In the genomic region with DNA sequence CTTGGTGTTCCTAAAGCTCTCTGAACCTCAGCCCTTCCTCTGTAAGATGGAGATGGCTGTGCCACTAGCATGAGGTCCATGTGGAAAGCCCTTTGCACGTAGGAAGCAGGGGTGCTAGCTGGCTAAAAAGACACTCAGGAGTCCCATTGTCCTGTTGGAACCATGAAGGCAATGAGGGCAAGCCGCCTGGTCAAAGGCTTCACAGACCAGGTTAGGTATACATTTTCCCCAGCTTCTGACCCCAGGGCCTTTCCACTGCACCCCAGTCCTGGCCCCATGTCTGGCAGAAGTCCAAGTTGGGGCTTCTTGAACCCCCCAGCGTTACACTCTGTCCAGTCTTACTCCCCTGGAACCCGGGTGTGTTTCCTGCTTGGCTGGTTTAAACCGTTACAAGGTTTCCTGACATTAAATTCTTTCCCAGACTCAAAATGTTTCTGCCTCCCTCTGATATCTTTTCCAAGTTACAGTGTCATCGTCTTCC, we compare ENCODE assay signal across 10 mouse cellular contexts. TPM values are rescaled to one million over a fixed set of nuclear protein-coding genes. Genes with fewer than 3 reads are reported as not detected.
DNase-seq lines count a peak whose midpoint lies in the region; ATAC-seq and TF ChIP-seq lines count a peak whose summit lies in the region.
"Had no signal": no experiment of that assay in that cellular context is flagged by ENCODE, and none has a peak within 500 bp of the region (broad histone marks: within the 10 kb centered on the region; RNA-seq: fewer than 3 reads in every experiment).

No protein-coding gene starts in this region.

- no peak for TF ChIP-seq CTCF in heart, adult 2 months (IDR thresholded peaks at IDR 0.05)
- no peak for TF ChIP-seq CTCF in ES-Bruce4 (IDR thresholded peaks at IDR 0.05; ENCODE audit: low read depth, low read length)

- peaks cover 17% of the 10 kb centered on the region for H3K4me1 ChIP-seq in heart, adult 2 months (ENCODE audit: control insufficient read depth, insufficient read depth, low read length)
- peaks cover 8% of the 10 kb centered on the region for H3K4me1 ChIP-seq in ES-Bruce4 (ENCODE audit: control insufficient read depth, insufficient read depth, low read length)
- peaks cover 26% of the 10 kb centered on the region for H3K4me1 ChIP-seq in forebrain, embryonic 11.5 days (replicated peaks; ENCODE audit: control insufficient read depth, insufficient read depth, low read length)
- peaks cover 45% of the 10 kb centered on the region for H3K4me1 ChIP-seq in limb, embryonic 15.5 days
- H3K4me1 ChIP-seq in liver, embryonic 11.5 days (replicated peaks; ENCODE audit: control insufficient read depth, insufficient read depth, low read length): peaks cover 15% of the 10 kb centered on the region

- no peak for TF ChIP-seq EP300 in heart, adult 2 months (IDR thresholded peaks at IDR 0.05; ENCODE audit: insufficient read depth, low read depth, low read length)
- no peak for TF ChIP-seq EP300 in ES-Bruce4 (IDR thresholded peaks at IDR 0.05; ENCODE audit: insufficient read depth, low read depth, low read length)

- no peak overlapping the region for H3K4me3 ChIP-seq in heart, adult 2 months
- H3K4me3 ChIP-seq in ES-Bruce4 (ENCODE audit: low read depth, low read length): 0 out of 2 replicates have a peak overlapping the region, but pooled peaks have one; percentile 14
- H3K4me3 ChIP-seq in forebrain, embryonic 11.5 days (ENCODE audit: low read depth, low read length): peak overlapping the region; percentile 66; the same call in 1 of the 2 replicates
- no peak overlapping the region for H3K4me3 ChIP-seq in limb, embryonic 15.5 days
- no peak overlapping the region for H3K4me3 ChIP-seq in liver, embryonic 11.5 days (ENCODE audit: low read depth, low read length)

- H3K36me3 ChIP-seq in heart, adult 2 months (ENCODE audit: control insufficient read depth, insufficient read depth, low read length): no peaks in the 10 kb centered on the region
- no peaks in the 10 kb centered on the region for H3K36me3 ChIP-seq in ES-Bruce4 (ENCODE audit: control insufficient read depth, insufficient read depth, low read length, poor library complexity, severe bottlenecking)
- no peaks in the 10 kb centered on the region for H3K36me3 ChIP-seq in forebrain, embryonic 11.5 days (ENCODE audit: control insufficient read depth, insufficient read depth, low read length)
- no peaks in the 10 kb centered on the region for H3K36me3 ChIP-seq in limb, embryonic 15.5 days
- no peaks in the 10 kb centered on the region for H3K36me3 ChIP-seq in liver, embryonic 11.5 days (ENCODE audit: control insufficient read depth, insufficient read depth, low read length)
- H3K36me3 ChIP-seq: heart, embryonic 15.5 days had no signal

- TF ChIP-seq POLR2A in heart, adult 2 months (IDR thresholded peaks at IDR 0.05; ENCODE audit: insufficient read depth, low read depth, low read length): no peak
- TF ChIP-seq POLR2A in ES-Bruce4 (IDR thresholded peaks at IDR 0.05; ENCODE audit: insufficient read depth, low read length): no peak

- no peak overlapping the region for H3K9ac ChIP-seq in heart, adult 2 months (ENCODE audit: low read depth, low read length)
- H3K9ac ChIP-seq in ES-Bruce4 (ENCODE audit: low read depth, poor library complexity, severe bottlenecking): no peak overlapping the region
- H3K9ac ChIP-seq in forebrain, embryonic 11.5 days (ENCODE audit: low read length): no peak overlapping the region
- no peak overlapping the region for H3K9ac ChIP-seq in limb, embryonic 15.5 days
- no peak overlapping the region for H3K9ac ChIP-seq in liver, embryonic 11.5 days (ENCODE audit: low read depth, low read length)

- DNase-seq in heart, adult 2 months: no peak
- no peak for DNase-seq in heart, postnatal 36 days
- DNase-seq in forebrain, embryonic 11.5 days (ENCODE audit: low spot score): no peak
- no peak for DNase-seq in liver, embryonic 11.5 days (ENCODE audit: low spot score)
- no peak for DNase-seq in embryo, embryonic 11 days
- no peak for DNase-seq in left cerebral cortex, adult 18-20 months (ENCODE audit: low spot score in 2 of 2)
- DNase-seq: kidney, postnatal 36 days had no signal

- H3K4me2 ChIP-seq in forebrain, embryonic 11.5 days (ENCODE audit: low read depth, low read length, severe bottlenecking): peak overlapping the region; percentile 88; the same call in 1 of the 2 replicates
- H3K4me2 ChIP-seq in limb, embryonic 15.5 days: no peak overlapping the region
- H3K4me2 ChIP-seq in liver, embryonic 11.5 days: no peak overlapping the region

- H3K27ac ChIP-seq in heart, adult 2 months: peak overlapping the region; percentile 48
- H3K27ac ChIP-seq in ES-Bruce4 (ENCODE audit: insufficient read depth, low read length): peak overlapping the region; percentile 64
- peak overlapping the region; percentile 72; the same call in 1 of the 2 replicates for H3K27ac ChIP-seq in forebrain, embryonic 11.5 days (ENCODE audit: low read depth, low read length)
- 0 out of 2 replicates have a peak overlapping the region, but pooled peaks have one; percentile 40 for H3K27ac ChIP-seq in limb, embryonic 15.5 days
- no peak overlapping the region for H3K27ac ChIP-seq in liver, embryonic 11.5 days (ENCODE audit: low read depth, low read length)
- H3K27ac ChIP-seq: heart, embryonic 15.5 days had no signal

- H3K27me3 ChIP-seq in heart, adult 2 months (ENCODE audit: control insufficient read depth, insufficient read depth, low read length): no peaks in the 10 kb centered on the region
- peaks cover 8% of the 10 kb centered on the region for H3K27me3 ChIP-seq in ES-Bruce4 (ENCODE audit: control insufficient read depth, insufficient read depth, low read length, poor library complexity, severe bottlenecking)
- no peaks in the 10 kb centered on the region for H3K27me3 ChIP-seq in forebrain, embryonic 11.5 days (ENCODE audit: control insufficient read depth, insufficient read depth, low read length)
- peaks cover 10% of the 10 kb centered on the region; the same call in 1 of the 2 replicates for H3K27me3 ChIP-seq in limb, embryonic 15.5 days
- H3K27me3 ChIP-seq in liver, embryonic 11.5 days (replicated peaks; ENCODE audit: control insufficient read depth, insufficient read depth, low read length): peaks cover 35% of the 10 kb centered on the region
- H3K27me3 ChIP-seq: heart, embryonic 15.5 days had no signal

- no peaks in the 10 kb centered on the region for H3K79me2 ChIP-seq in heart, adult 2 months (replicated peaks; ENCODE audit: control insufficient read depth, insufficient read depth, low read length)

- no peak for ATAC-seq in forebrain, embryonic 11.5 days (replicated peaks; ENCODE audit: low FRiP score)
- ATAC-seq in limb, embryonic 15.5 days (ENCODE audit: insufficient number of reproducible peaks, low FRiP score, low TSS enrichment, low read depth): no peak
- ATAC-seq in liver, embryonic 11.5 days (replicated peaks; ENCODE audit: low FRiP score): no peak

- intact Hi-C loops in heart, adult 2 months (cut with DNase I): no loop called here
- intact Hi-C loops in heart, postnatal 36 days (cut with DNase I): no loop called here

- 47% methylated on average over 6 of the region's 6 CpGs for WGBS in heart, adult 2 months
- WGBS in forebrain, embryonic 11.5 days: 31% methylated on average over 6 of the region's 6 CpGs
- WGBS in limb, embryonic 15.5 days: 33% methylated on average over 6 of the region's 6 CpGs
- 47% methylated on average over 6 of the region's 6 CpGs for WGBS in liver, embryonic 11.5 days

- H3K9me3 ChIP-seq in ES-Bruce4 (replicated peaks; ENCODE audit: control insufficient read depth, insufficient read depth, low read length, poor library complexity, severe bottlenecking): no peaks in the 10 kb centered on the region
- no peaks in the 10 kb centered on the region for H3K9me3 ChIP-seq in forebrain, embryonic 11.5 days (ENCODE audit: control insufficient read depth, low read length)
- no peaks in the 10 kb centered on the region for H3K9me3 ChIP-seq in limb, embryonic 15.5 days
- H3K9me3 ChIP-seq in liver, embryonic 11.5 days (ENCODE audit: control insufficient read depth, low read length): no peaks in the 10 kb centered on the region
- H3K9me3 ChIP-seq: heart, embryonic 15.5 days had no signal

RNA-seq across cellular contexts. Expression of gene Gprc5b, which starts 2.9 kb away (rescaled TPM):
- 10 to 100 TPM; 11.3 to 11.6 TPM for total RNA-seq in heart, adult 2 months (2021)
- polyA plus RNA-seq in heart, adult 2 months (2012; rRNA removed): 20.4 and 24.0 TPM in 2 replicates
- total RNA-seq in heart, postnatal 36 days (2021): 10 to 100 TPM; 14.7 to 15.6 TPM
- polyA plus RNA-seq in ES-Bruce4 (2011; ENCODE audit: insufficient read depth, insufficient read length, low read depth, missing spikeins): 14.6 and 15.7 TPM in 2 replicates
- polyA plus RNA-seq in forebrain, embryonic 11.5 days (2014; fragmentation: Nextera tagmentation; extraction: Ambion mirVana): 18.1 and 19.8 TPM in 2 replicates
- 7.4 and 7.7 TPM in 2 replicates for polyA plus RNA-seq in limb, embryonic 15.5 days (2015; fragmentation: Nextera tagmentation; extraction: Ambion mirVana)
- polyA plus RNA-seq in liver, embryonic 11.5 days (2014; fragmentation: Nextera tagmentation; extraction: Ambion mirVana): 1.7 and 2.0 TPM in 2 replicates
- 100 to 1,000 TPM in 1 of 2 experiments, 10 to 100 TPM in 1; 94.0 to 110 TPM for total RNA-seq in left cerebral cortex, adult 18-20 months (2021)

Comparison
In these comparisons a context has a peak if more than half of its experiments do, and no peak if none do; other contexts are left out.
1. H3K4me3 ChIP-seq: peak in ES-Bruce4 (single experiment) and forebrain, embryonic 11.5 days (single experiment); none in heart, adult 2 months (single experiment), limb, embryonic 15.5 days (single experiment) and liver, embryonic 11.5 days (single experiment).